Mouse (Mus musculus): ENCODE measurements around the gene Acat3.
"Not testable (repeated sequence)": the region's sequence is repeated elsewhere in the genome, so short reads cannot be mapped to it uniquely, and the experiment has no call there.

Gene Acat3

DNA sequence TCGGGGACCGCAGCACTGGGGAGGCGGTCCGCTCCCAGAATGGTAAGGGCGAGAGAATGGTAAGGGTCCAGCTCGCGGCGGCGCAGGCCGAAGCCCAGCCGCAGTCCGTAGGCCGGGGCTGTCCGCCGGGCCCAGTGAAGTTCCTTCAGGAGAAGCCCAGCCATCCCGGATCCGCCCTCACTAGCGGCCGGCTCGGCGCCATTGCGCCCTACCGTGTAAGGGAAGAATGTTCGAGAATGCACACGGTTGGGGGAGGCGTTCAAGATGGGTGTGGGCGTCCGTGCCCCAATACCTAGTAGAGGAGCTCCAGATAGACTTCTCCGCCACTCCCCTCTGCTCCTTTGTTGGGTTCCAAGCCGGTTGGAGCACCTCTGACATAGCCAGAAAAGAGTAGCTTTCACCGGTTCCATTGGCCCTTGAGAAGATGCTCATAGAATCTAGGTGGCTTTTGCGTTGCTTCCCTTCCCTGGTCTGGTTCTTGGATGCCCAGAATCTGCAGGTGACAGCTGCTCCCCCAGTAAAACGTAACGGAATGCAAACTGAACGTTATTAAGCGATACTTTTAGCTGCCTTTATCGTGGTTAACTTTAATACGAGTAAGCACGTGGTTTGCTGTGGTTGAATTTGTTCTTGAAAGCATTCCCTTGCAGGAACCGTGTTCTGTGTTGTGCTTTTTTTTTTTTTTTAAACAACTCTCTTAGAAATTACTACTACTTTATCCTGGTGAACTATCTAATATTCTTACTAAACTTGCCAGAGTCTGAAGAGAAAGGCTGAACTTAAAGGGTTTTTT is 23.6 kb downstream of the Acat3 start:
- in situ Hi-C loops (cut with MseI, MboI) = no loop called here

DNA sequence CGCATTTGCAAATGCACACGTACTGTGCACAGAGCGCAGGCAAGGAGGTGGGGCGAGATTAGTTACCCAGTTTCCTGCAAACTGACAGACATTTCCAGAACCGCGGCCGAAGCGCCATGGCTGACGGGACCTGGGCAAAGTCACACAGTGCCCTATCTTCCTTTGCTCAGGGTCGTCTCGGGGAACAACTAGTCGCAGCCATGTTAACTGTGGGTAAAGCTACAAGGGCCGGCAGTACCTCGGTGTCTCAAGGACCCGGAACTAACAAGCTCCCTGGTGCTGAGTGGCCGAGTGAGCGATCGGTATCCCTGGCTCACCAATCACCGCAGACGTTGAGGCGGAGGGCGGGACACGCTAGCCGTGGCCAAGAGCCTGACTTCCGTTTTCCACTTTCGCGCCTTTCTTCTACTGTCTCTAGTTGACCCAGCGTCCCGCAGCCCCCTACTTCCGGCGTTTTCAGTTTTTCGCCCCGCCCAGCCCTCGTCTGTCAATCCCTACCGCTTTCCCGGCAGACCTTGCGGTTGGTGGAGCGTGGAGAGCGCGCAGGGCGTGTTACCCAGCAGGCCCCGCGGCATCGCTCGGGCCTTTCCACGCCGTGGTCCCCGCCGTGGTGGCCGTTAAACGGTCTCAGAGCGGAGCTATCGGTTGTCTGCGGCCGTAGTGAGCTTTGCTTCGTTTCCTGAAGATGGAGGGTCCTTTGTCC is 24.4 kb downstream of the Acat3 start, which contains the start of gene Mrpl18:
Mrpl18 (minus strand) TSS at position 465 of the 703 bp plus-strand sequence.
- in situ Hi-C loops (cut with MseI, MboI) = no loop called here

GRCm38 (mm10) chr17:12915488-12915880 is 24.9 kb downstream of the Acat3 start, which contains the start of gene Tcp1:
TSS of gene Tcp1 (plus strand) at chr17:12915701.
- in situ Hi-C loops (cut with MseI, MboI) = no loop called here

GRCm38 (mm10) chr17:12910391-12910790 is 30.0 kb downstream of the Acat3 start:
- in situ Hi-C loops (cut with MseI, MboI) = no loop called here

DNA sequence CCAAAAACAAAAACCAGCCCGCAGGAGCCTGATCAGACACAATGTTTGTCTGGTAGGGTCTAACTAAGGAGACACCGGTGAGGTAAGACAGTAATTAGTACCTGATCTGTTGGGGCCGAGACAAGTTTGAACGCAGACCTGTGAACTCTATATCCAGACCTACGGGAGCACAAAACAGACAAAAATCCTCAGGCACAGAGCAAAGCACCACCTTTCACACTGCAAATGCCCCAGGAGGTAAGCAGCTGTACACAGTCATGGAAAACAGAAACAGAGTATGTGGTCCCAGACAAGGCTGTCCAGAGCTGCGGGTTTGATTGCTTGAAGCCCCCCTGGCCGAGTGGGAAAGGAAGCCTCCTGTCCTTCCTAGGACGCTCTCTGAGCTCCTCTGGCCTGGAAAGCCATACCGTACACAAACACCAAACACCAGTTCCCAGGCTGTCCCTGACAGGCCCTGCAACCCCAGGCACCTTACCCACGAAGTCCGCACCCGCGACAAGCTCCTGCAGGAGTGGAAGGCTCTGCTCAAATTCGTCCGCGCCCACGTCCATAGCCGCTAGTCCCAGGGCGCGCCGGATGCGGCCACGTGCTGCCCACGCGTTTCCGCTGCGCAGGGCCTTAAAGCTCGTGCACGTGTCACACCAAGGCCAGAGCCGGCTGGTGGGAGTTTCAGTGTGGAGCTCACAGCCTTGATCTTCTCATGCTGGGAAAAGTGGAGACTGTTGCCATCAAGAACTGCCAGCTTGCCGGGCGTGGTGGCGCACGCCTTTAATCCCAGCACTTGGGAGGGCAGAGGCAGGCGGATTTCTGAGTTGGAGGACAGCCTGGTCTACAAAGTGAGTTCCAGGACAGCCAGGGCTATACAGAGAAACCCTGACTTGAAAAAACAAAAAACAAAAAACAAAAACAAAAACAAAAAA is 30.8 kb downstream of the Acat3 start, which contains the start of gene Pnldc1:
Pnldc1 (minus strand) TSS at position 870 of the 920 bp plus-strand sequence.
- in situ Hi-C loops (cut with MseI, MboI) = no loop called here

DNA sequence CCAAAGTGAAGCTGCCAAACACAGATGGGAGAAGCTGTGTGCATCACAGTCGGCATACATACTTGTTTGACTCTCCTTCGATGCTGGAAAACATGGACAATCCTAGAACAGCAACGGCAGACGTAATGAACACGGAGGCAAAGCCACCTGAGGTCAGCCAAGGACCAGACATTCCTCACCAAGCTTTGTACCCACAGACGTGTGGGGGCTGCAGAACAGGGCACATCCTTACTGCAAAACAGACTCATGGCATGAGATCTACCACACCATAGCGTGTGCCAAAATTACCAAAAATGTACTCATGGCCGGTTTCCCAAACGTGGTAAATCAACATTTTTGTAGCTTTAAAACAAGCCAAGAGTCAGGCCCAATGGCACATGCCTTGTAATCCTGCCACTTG is 34.0 kb downstream of the Acat3 start:
- in situ Hi-C loops (cut with MseI, MboI) = no loop called here

- in situ Hi-C loops (cut with MseI, MboI) = no loop called here
Observed at GRCm38 (mm10) chr17:12905810-12906209, 34.6 kb downstream of the Acat3 start.

GRCm38 (mm10) chr17:12904349-12904748 is 36.1 kb downstream of the Acat3 start:
- in situ Hi-C loops (cut with MseI, MboI) = no loop called here

- in situ Hi-C loops (cut with MseI, MboI) = no loop called here
Observed at GRCm38 (mm10) chr17:12903372-12904333, 36.7 kb downstream of the Acat3 start.

- in situ Hi-C loops (cut with MseI, MboI) = no loop called here
Observed at GRCm38 (mm10) chr17:12902291-12902690, 38.1 kb downstream of the Acat3 start.

- in situ Hi-C loops (cut with MseI, MboI) = not testable (repeated sequence)
Observed at GRCm38 (mm10) chr17:12898607-12899006, 41.8 kb downstream of the Acat3 start.

GRCm38 (mm10) chr17:12897674-12898073 is 42.7 kb downstream of the Acat3 start:
- in situ Hi-C loops (cut with MseI, MboI) = no loop called here

GRCm38 (mm10) chr17:12892033-12892432 is 48.4 kb downstream of the Acat3 start:
- in situ Hi-C loops (cut with MseI, MboI) = no loop called here

- in situ Hi-C loops (cut with MseI, MboI) = no loop called here
Observed at GRCm38 (mm10) chr17:12891054-12891453, 49.3 kb downstream of the Acat3 start.

DNA sequence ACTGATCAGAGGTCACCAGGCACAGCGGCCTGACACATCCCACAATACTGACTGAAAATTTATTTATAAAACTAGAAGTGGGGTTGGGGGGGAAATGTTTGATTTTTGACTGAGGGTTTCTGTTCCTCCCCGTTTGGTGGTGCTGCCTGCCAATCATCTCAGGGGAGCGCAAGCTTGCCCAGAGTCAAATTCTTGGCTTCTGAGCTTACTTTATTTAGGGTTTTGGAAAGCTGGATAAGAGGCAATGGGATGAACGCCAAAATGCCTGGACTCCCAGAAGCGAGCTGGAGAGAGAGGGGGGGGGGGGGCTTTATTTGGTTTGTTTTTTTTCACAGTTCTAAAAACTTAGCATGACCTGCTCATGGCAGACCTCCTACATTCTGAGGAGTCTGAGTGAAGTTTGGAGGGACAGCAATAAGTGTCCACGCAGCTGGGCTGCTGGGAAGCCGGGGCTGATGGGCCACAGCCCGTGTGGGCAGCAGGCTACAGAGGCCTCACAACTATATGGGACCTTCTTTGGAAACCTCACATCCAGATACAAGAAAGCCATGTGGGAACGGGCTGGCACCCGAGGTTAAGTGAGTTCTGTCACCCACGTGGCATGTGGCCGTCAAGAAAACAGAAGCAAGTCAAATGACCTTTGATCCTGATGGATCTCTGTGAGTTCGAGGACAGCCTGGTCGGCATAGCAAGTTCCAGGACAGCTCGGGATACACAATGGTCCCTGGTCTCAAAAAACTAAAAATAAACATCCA is 53.2 kb downstream of the Acat3 start:
- in situ Hi-C loops (cut with MseI, MboI) = no loop called here

- in situ Hi-C loops (cut with MseI, MboI) = no loop called here
Observed at GRCm38 (mm10) chr17:12886620-12887019, 53.8 kb downstream of the Acat3 start.

DNA sequence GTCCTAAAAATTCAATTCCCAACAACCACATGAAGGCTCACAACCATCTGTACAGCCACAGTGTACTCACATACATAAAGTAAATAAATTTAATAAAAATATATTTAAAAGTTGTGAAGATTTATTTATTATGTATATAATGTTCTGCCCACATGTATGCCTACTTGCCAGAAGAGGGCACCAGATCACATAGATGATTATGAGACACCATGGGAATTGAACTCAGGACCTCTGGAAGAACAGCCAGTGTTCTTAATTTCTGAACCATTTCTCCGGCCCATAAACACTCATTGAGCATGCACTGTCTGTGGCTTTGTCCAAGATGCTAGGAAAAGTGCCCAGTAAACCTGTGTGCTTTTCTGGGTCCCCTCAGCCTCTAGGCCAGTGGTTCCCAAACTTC is 59.2 kb downstream of the Acat3 start:
- in situ Hi-C loops (cut with MseI, MboI) = no loop called here

DNA sequence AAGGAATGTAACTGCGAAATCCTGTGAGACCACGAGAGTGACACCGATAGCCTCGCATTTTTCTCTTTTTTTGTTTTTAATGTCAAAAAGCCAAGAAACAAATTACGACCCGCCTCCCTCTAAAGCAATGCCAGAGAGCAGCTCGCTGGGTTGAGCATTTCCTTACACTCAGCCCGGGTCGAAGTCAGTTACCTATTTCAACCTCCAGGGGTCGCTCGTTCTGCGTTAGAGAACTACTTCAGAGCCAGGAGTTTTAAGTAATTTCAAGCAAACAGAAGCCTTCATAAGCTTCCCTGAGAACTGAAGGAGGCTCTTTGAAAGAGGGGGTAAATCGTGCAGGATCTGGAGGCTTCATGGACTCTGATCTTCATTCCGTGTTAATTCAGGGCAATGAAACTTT is 60.2 kb downstream of the Acat3 start:
- in situ Hi-C loops (cut with MseI, MboI) = no loop called here

- in situ Hi-C loops (cut with MseI, MboI) = no loop called here
Observed at GRCm38 (mm10) chr17:12875734-12876133, 64.7 kb downstream of the Acat3 start, which contains the start of gene Mrgprh. TSS of gene Mrgprh (plus strand) at chr17:12876034.

Data from mouse trophoblast stem cell (cell line).